Mouse (Mus musculus): ENCODE data around the gene C8g.

GRCm38 (mm10) chr2:25541644-25542367 is 40.3 kb upstream of the C8g start:
- TF ChIP-seq GATA1 (IDR thresholded peaks at IDR 0.05; ENCODE audit: low read depth, low read length), result no peak
- no peak for TF ChIP-seq ZNF384 (IDR thresholded peaks at IDR 0.05; ENCODE audit: low read depth, low read length)
- no peak for TF ChIP-seq CTCF (IDR thresholded peaks at IDR 0.05 in 2 of 3, conservative IDR thresholded peaks at IDR 0.05 in 1 of 3; ENCODE audit: control insufficient read depth in 1 of 3, insufficient read depth in 1 of 3, low read depth in 2 of 3, low read length in 3 of 3, poor library complexity in 1 of 3, severe bottlenecking in 1 of 3)
- TF ChIP-seq SMC3 (IDR thresholded peaks at IDR 0.05; ENCODE audit: low read depth, low read length), result no peak
- TF ChIP-seq EP300 (IDR thresholded peaks at IDR 0.05; ENCODE audit: low read depth in 1 of 2, low read length in 2 of 2), result no peak
- no peak for TF ChIP-seq POLR2A (IDR thresholded peaks at IDR 0.05; ENCODE audit: control insufficient read depth in 1 of 2, insufficient read depth in 1 of 2, low read depth in 1 of 2, low read length in 2 of 2, poor library complexity in 1 of 2)
- no peak for TF ChIP-seq MEF2A (IDR thresholded peaks at IDR 0.05; ENCODE audit: extremely low read depth, insufficient replicate concordance, low read depth, low read length, poor library complexity, severe bottlenecking)
- no peak for TF ChIP-seq E2F4 (IDR thresholded peaks at IDR 0.05; ENCODE audit: borderline replicate concordance, low read depth, low read length)
- no peak for TF ChIP-seq USF2 (IDR thresholded peaks at IDR 0.05; ENCODE audit: borderline replicate concordance in 1 of 2, insufficient read depth in 1 of 2, low read depth in 1 of 2, low read length in 2 of 2)
- TF ChIP-seq NELFE (IDR thresholded peaks at IDR 0.05; ENCODE audit: low read depth, low read length), result no peak
- no peak for TF ChIP-seq MAZ (IDR thresholded peaks at IDR 0.05; ENCODE audit: low read depth, low read length)
- TF ChIP-seq MYC (IDR thresholded peaks at IDR 0.05; ENCODE audit: low read depth, low read length), result no peak
- TF ChIP-seq TCF12 (IDR thresholded peaks at IDR 0.05; ENCODE audit: low read depth, low read length), result no peak
- TF ChIP-seq ZKSCAN1 (IDR thresholded peaks at IDR 0.05; ENCODE audit: low read depth, low read length), result no peak

Data from MEL (cell line).